Mouse (Mus musculus) gonadal fat pad, adult 2 months (tissue): Measurements from ENCODE around the gene Piezo1. TPM values are rescaled to one million over a fixed set of nuclear protein-coding genes. Genes with fewer than 3 reads are reported as not detected.

Source experiments
- polyA plus RNA-seq: library from polyadenylated mRNA; depleted of rRNA; stranded (reverse); fragments of >200 nt; gene quantifications from 2 replicates; pipeline ENCODE4 v1.2.3, GENCODE M21; 2012; rRNA removed

Gene Piezo1
- polyA plus RNA-seq, 1 experiment = 161 TPM

Other genes starting within 250 kb of the Piezo1 start
- not detected in 2 replicates for gene Trhr2, start 190.6 kb downstream of the Piezo1 start, polyA plus RNA-seq
- gene Zc3h18, start 174.7 kb downstream of the Piezo1 start, polyA plus RNA-seq = 18.9 and 22.1 TPM in 2 replicates
- gene Il17c, start 129.3 kb downstream of the Piezo1 start, polyA plus RNA-seq = 0.33 and 0.34 TPM in 2 replicates
- gene Cyba, start 118.4 kb downstream of the Piezo1 start, polyA plus RNA-seq = 72.6 and 73.9 TPM in 2 replicates
- 31.6 and 42.7 TPM in 2 replicates for gene Mvd, start 107.9 kb downstream of the Piezo1 start, polyA plus RNA-seq
- 1.9 and 2.4 TPM in 2 replicates for gene Snai3, start 90.6 kb downstream of the Piezo1 start, polyA plus RNA-seq
- gene Rnf166, start 75.3 kb downstream of the Piezo1 start, polyA plus RNA-seq = 66.8 and 72.7 TPM in 2 replicates
- 16.1 and 21.8 TPM in 2 replicates for gene Ctu2, start 75.2 kb downstream of the Piezo1 start, polyA plus RNA-seq
- 4.6 and 5.6 TPM in 2 replicates for gene Cdt1, start 16.7 kb upstream of the Piezo1 start, polyA plus RNA-seq
- gene Aprt, start 25.6 kb upstream of the Piezo1 start, polyA plus RNA-seq = 34.5 and 42.2 TPM in 2 replicates
- 21.4 and 23.8 TPM in 2 replicates for gene Galns, start 60.1 kb upstream of the Piezo1 start, polyA plus RNA-seq
- 109 and 121 TPM in 2 replicates for gene Trappc2l, start 60.3 kb upstream of the Piezo1 start, polyA plus RNA-seq
- gene Pabpn1l, start 71.4 kb upstream of the Piezo1 start, polyA plus RNA-seq = not detected in 2 replicates
- 3.9 and 6.1 TPM in 2 replicates for gene Cbfa2t3, start 147.8 kb upstream of the Piezo1 start, polyA plus RNA-seq
- gene Acsf3, start 224.2 kb upstream of the Piezo1 start, polyA plus RNA-seq = 23.1 and 23.2 TPM in 2 replicates